Mouse (Mus musculus) heart, postnatal 4 days (tissue): ENCODE data around the gene Barx1. TPM values are rescaled to one million over a fixed set of nuclear protein-coding genes. Genes with fewer than 3 reads are reported as not detected.

Experiments
- DNase-seq: peaks from one replicate; pipeline ENCODE4 v3.0.0; 2021
- total RNA-seq, 2 experiments: library from RNA; stranded (reverse); gene quantifications; 2 replicates each; pipeline ENCODE4 v1.2.3; 2021

Barx1 gene
- total RNA-seq, 2 experiments from 2014 or later: not detected

GRCm38 (mm10) chr13:48660221-48660734, 2.5 kb upstream of the Barx1 start:
- peak; percentile 28 for DNase-seq

DNA sequence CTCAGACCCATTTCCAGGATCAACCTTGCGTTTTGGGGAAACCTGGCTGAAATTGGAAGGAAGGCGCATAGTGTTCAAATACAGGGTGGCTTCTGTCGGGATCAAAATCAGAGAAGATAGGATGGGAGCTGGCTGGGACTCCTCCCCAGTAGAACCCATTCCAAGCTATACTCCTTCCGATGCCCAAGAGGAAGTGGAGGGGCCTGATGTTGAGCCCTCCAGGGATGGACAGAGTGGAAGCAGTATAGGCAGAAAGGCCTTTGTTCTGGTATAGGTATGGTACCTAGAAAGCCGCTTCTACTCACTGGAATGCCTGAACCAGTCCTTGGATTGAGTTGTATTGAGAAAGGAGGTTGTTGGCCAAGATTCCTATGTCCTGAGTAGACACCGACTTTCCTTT, 2.1 kb upstream of the Barx1 start:
- no peak for DNase-seq

GRCm38 (mm10) chr13:48661561-48661960, 1.2 kb upstream of the Barx1 start:
- DNase-seq: no peak

GRCm38 (mm10) chr13:48663211-48663987, 601 bp downstream of the Barx1 start:
- no peak for DNase-seq

DNA sequence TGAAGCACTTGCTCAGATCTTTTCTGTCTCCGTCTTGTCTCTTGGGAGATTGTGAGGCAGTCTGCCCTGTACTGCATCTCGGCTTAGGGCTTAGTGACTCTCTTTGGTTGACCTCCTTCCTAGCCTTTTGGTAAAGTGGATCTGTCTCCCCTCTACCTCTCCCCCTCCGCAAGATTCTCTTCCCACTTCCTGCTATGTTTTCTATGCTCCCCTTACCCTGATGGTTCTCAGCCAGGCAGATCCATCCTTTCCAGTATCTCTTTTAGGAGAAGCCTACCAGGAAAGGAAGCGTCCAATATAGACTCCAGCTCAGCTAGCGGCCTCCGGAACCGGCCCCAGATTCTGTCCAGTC, 1.2 kb downstream of the Barx1 start:
- DNase-seq: no peak

GRCm38 (mm10) chr13:48664916-48665655, 2.3 kb downstream of the Barx1 start:
- DNase-seq: no peak

DNA sequence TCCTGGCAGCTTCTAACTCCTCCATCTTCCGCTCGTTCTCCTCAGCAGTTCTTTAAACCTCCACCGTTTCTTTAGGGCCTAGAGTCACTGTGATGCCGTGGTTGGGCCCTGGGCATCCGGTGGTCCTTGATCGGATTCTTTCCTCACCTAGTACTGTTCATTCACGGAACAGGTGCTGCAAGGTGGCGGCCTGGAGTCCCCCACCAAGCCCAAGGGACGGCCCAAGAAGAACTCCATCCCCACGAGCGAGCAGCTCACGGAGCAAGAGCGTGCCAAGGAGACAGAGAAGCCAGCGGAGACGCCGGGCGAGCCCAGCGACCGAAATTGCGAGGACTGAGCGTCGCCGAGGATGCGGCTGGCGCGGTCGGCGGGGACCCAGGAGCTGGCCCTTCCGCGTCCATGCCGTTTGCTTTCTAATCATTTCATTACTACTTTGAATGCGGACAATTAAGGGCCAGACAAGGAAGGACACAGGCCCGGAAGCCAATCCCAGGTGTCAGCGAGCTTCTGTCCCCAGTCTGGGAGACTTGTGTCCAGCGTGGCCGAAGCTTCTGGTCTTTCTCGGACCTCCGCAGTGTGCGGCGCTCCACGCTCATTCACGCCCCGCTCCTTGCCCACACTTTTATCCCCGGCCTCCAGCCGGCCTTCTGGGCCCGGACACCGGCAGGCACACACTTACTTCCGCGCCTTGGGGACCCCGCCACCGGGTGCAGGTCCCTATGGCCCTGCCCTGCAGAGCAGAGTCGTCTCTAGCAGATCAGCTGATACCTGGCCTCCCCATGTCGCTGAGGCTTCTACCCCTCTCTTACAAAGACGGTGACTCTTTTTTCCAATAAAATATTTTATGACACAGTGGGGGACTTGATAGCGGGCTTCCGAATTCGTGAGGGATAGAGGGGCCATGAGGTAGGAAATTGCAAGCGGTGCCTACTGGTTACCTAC, 3.1 kb downstream of the Barx1 start:
- no peak for DNase-seq

GRCm38 (mm10) chr13:48667461-48667860, 4.7 kb downstream of the Barx1 start:
- no peak for DNase-seq

DNA sequence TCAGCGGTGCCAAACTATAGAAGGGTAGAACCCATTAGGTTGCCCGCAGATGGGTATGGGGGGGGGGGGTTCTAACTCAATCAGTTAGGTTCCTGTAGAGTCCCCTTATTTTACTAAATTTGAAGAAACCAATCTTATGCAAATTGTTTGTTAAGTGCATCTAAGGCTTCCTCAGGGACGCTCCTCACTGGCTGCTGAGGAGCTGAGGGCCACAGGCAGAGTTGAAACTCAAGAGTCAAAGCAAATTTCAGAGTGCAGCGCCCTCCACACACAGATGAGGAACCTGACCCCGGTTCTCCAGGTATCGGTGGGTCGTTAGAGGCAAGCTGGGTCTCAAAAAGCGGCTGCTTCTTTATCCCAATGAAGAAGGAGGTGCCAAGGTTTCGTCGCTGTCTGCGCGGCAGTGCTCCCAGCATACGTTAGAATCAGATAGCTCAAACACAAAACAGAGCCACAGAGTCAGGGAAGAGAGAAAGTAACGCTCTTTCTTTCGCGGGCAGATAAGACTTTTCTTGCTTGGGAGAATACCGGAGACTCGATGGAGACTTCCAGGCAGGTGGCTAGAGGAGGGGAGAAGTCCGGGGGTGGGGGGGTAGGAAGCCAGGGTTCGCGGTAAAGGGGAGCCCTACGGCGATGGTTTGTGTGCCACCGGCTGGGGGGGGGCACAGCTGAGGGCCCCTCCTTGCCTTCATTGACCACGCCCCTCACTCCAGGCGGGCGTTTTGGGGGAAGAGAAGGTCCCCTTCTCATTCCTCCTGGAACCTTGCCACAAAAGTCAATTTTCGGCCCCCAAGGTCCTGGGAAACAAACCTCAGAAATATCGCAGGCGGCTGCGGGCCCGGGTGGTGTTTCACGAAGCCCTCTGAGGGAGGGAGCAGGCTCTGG, 5.5 kb downstream of the Barx1 start:
- DNase-seq: no peak

DNA sequence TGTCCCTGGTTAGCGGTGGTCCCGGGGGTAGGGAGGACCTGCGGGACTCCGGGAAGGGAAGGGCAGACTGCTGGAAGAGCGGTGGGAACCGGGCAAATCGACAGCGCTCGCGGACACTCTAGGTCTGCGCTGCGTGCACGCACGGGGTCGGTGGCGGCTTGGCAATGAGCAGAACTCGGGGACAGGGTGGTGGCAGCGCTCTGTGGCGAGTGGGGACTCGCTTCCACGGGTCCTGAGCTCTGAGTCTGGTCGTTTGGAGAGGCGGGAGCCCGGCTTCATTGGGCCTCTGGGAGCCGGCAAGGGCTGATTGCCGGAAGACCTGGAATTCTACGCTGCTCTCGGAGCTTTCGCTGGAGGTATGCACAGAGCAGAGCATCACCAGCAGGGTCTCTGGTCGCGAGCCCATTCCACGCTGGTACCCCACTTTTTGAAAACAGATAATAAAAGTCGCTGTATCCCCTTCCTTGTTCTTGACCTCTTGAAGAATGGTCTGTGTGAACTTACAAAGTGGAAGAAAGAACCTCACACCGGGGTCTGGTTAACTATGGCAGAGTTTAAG, 6.3 kb downstream of the Barx1 start:
- peak; percentile 23 for DNase-seq

- DNase-seq: no peak
Measured at GRCm38 (mm10) chr13:48672312-48672840, 9.6 kb downstream of the Barx1 start.

GRCm38 (mm10) chr13:48674609-48675008, 11.8 kb downstream of the Barx1 start:
- no peak for DNase-seq

- DNase-seq: peak; percentile 42
Measured at GRCm38 (mm10) chr13:48679351-48679750, 16.6 kb downstream of the Barx1 start.

GRCm38 (mm10) chr13:48686666-48687065, 23.9 kb downstream of the Barx1 start:
- no peak for DNase-seq

DNA sequence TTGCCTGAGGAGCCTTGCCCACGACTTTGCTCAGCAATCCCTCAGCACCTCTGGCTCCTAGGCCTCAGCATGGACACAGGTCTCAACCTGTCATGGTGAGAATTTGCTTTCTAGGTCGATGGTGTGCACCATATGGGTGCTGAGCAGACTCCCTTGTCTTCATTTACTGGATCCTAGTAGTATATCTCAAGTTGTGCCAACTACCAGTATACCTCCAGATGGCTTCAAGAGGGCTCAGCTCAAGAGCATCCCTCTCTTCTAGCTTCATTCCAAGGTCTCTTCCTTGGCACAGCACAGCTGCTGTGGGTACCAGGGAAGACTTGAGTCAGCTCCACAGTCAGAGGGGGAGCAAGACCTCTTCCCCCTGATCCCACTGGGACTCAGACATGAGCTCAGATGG, 29.2 kb downstream of the Barx1 start:
- no peak for DNase-seq

DNA sequence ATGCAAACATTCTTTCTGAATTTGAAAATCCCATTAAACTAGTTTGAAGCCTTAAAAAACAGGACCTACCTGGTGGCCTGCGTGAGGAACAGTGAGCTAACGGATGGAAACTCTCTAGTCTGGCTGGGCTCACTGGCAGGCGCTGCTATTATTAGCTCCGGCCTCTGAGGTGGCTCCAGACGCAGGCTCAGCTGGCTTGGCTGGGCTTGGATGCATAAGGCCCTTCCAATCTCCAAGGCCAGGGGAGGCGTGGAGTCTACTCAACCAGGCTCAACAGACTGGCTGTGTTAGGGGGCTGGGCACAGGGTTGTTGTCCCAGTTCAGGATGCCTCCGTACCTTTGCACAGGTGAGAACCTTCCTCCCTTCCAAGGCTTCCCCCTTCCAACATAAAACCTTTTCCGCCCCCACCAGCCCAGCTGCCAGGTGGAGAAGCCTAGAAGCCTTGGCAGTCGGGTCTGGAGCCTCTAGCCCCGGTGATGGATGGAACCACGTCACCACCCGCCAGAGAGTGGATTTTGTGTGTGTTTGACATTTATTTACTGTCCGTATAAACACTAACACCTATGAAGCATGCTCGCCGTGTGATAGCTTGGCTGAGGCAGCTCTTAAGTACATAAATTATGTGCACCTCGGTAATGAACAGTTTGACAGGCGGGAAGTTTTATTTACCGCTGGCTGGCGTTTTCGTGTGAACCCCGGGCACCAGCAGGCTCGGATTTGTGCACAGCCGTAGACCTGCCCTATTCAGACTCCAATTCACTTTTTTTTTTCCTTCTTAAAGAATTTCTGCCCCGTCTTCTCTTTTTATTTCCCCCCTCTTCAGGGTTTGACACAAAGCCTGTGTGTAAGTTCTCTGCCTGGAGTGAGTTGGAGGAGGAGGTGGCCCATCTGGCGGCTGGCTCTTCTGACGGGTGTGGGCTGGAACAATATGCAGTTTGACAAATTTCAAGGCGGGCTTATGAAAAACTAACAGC, 31.6 kb downstream of the Barx1 start:
- peak; percentile 74 for DNase-seq

GRCm38 (mm10) chr13:48706385-48706951, 43.7 kb downstream of the Barx1 start:
- no peak for DNase-seq

GRCm38 (mm10) chr13:48712675-48713074, 49.9 kb downstream of the Barx1 start:
- DNase-seq: no peak

- no peak for DNase-seq
Measured at GRCm38 (mm10) chr13:48716075-48716474, 53.3 kb downstream of the Barx1 start.
